Mouse (Mus musculus) induced T-regulatory cell, adult 2 months (primary cell): Measurements from ENCODE around the gene Pmf1.
"Not testable (repeated sequence)": the region's sequence is repeated elsewhere in the genome, so short reads cannot be mapped to it uniquely, and the experiment has no call there.

ENCODE experiments used
- DNase-seq: peaks from one replicate; pipeline ENCODE4 v3.0.0-alpha.2; 2012; ENCODE audit warnings: low read depth

Gene Pmf1

GRCm38 (mm10) chr3:88395742-88396141 is 14.4 kb downstream of the Pmf1 start:
- no peak for DNase-seq

- no peak for DNase-seq
These were observed 14.8 kb downstream of the Pmf1 start for GRCm38 (mm10) chr3:88395288-88395687.

GRCm38 (mm10) chr3:88393776-88394375 is 16.3 kb downstream of the Pmf1 start:
- no peak for DNase-seq

DNA sequence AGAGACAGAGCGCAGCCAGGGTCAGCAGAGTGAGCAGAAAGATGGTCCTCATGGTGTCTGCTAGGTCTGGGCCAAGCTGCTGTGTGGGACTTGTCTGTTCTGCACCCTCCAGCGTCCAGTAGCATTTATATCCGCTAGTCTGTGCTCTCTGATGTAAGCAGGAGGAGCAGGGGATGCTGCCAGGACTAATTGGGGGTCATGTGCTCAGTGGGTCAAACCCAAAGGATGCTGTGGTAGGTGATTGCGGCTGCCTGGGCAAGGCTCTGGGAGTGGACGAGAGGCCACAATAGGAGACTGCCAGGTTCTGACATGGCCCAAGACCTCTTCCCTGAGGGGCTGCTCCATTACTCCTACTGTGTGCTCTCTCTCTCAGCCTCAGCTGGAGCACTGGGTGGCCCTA is 25.8 kb downstream of the Pmf1 start, which contains the start of gene Bglap:
TSS of gene Bglap (minus strand) at position 101 of the 400 bp plus-strand sequence.
- DNase-seq, result no peak

GRCm38 (mm10) chr3:88382383-88382782 is 27.7 kb downstream of the Pmf1 start:
- DNase-seq, result not testable (repeated sequence)

GRCm38 (mm10) chr3:88381389-88382315 is 28.5 kb downstream of the Pmf1 start:
- DNase-seq, result peak; percentile 73

- DNase-seq, result not testable (repeated sequence)
These were observed 31.5 kb downstream of the Pmf1 start, which contains the start of gene Bglap2 for GRCm38 (mm10) chr3:88378599-88378998. TSS of gene Bglap2 (minus strand) at chr3:88378699.

GRCm38 (mm10) chr3:88376644-88377043 is 33.5 kb downstream of the Pmf1 start:
- not testable (repeated sequence) for DNase-seq

DNA sequence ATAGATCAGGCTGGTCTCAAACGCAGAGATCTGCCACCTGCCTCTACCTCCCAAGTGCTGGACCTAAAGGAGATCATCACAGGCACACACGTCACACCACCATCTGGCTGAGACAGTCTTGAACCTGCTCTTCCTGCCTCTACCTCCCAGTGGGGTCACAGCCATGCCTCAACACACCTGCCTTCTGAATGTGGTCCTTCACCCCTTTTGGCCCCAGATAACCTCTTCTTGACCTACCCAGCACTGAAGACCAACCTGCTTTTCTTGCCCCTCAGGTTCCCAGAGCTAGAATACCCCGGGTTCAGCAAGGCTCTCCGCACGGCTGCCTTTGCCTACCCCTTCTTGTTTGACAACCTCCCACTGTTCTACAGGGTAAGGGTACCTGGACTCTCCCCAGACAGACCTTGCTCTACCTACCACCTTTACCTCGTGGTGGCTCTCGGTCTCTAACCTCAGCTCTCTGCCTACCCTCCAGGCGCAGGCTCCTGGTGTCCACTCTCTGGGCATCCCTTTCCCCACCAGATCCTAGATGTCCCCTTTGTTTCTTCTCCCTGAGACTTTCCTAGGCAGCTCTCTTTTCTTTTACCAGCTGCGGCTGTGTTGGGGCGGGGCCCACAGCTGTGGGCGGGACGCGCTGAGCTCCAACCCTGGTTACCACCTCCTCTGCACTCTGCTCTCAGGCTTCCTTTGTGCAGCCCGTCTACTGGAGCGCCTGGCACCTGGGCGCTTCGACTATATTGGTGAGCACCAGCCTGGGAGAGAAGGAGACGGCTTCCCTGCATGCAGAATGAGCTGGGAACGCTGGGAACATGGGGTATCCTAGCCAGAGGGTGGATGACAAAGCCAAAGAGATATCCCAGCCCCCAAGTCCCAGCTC is 34.1 kb downstream of the Pmf1 start:
- DNase-seq, result peak; percentile 65

DNA sequence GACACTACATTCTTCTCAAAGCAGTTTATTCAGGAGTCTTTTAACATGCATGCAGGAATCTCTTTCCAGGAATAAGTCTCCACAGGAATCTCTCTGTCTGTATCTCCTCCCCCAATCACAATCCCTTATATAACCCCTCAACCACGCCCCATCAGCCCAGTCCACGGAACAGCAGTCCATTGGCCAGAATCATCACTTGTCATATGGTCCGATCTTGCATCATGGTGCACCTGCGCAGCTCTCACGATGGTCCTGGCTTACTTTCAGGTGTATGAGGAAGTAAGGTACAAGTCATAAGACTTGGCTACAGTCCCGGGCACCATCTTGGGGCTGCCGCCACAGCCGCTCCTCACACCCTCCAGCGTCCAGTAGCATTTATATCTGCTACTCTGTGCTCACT is 37.5 kb downstream of the Pmf1 start, which contains the start of gene Bglap3:
TSS of gene Bglap3 (minus strand) at position 101 of the 400 bp plus-strand sequence.
- not testable (repeated sequence) for DNase-seq

DNA sequence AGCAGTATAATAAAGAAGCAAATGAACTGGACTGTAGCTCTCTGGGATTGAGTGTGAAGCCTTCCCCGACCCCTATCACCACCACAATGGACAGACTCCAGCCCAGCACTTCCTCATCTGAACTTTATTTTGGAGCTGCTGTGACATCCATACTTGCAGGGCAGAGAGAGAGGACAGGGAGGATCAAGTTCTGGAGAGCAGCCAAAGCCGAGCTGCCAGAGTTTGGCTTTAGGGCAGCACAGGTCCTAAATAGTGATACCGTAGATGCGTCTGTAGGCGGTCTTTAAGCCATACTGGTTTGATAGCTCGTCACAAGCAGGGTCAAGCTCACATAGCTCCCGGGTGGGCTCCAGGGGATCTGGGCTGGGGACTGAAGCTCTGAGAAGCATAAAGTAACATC is 41.6 kb downstream of the Pmf1 start:
- not testable (repeated sequence) for DNase-seq

DNA sequence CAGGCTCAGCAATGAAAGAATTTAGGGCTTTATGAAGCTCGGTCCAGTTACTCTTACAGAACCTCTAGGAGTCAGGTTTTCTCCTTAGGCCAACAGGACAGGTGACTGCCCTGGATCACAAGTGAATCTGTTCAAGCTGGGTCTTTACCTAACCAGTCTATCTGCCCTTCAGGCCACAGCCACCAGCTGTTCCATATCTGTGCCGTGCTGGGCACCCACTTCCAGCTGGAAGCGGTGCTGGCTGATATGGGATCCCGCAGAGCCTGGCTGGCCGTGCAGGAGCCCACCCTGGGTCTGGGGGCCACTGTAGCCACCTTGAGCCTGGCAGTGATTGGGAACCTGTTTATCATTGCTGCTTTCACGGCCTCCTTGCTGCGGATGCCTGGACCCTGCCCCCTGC is 42.6 kb downstream of the Pmf1 start:
- not testable (repeated sequence) for DNase-seq

DNA sequence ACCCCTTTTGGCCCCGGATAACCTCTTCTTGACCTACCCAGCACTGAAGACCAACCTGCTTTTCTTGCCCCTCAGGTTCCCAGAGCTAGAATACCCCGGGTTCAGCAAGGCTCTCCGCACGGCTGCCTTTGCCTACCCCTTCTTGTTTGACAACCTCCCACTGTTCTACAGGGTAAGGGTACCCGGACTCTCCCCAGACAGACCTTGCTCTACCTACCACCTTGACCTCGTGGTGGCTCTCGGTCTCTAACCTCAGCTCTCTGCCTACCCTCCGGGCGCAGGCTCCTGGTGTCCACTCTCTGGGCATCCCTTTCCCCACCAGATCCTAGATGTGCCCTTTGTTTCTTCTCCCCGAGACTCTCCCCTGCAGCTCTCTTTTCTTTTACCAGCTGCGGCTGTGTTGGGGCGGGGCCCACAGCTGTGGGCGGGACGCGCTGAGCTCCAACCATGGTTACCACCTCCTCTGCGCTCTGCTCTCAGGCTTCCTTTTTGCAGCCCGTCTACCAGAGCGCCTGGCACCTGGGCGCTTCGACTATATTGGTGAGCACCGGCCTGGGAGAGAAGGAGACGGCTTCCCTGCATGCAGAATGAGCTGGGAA is 43.2 kb downstream of the Pmf1 start:
- DNase-seq, result peak; percentile 59

GRCm38 (mm10) chr3:88365705-88366361 is 44.3 kb downstream of the Pmf1 start:
- peak; percentile 21 for DNase-seq

DNA sequence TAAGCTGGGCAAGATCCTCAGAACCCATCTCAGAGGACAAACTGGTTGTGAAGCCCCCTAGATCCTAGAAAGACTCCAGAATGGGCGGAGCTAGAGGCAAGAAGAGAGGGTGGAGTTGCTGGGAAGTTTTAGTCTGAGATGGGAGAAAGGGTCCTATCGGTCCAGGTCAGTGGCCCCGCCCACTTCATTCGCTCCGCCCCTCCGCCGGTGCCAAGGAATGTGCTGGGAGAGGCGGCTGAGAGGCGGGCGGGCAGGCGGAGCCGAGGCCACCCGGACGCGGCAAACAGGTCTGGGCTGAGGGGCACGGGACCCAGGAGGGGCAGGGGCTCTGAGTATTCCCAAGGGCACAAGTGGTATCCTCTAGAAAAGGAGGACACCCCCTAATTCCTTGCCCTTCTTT is 45.8 kb downstream of the Pmf1 start, which contains the start of gene Paqr6:
TSS of gene Paqr6 (plus strand) at position 248 of the 400 bp plus-strand sequence.
- DNase-seq, result no peak

GRCm38 (mm10) chr3:88363700-88364099 is 46.4 kb downstream of the Pmf1 start:
- no peak for DNase-seq

- no peak for DNase-seq
These were observed 48.4 kb downstream of the Pmf1 start for GRCm38 (mm10) chr3:88361612-88362313.

DNA sequence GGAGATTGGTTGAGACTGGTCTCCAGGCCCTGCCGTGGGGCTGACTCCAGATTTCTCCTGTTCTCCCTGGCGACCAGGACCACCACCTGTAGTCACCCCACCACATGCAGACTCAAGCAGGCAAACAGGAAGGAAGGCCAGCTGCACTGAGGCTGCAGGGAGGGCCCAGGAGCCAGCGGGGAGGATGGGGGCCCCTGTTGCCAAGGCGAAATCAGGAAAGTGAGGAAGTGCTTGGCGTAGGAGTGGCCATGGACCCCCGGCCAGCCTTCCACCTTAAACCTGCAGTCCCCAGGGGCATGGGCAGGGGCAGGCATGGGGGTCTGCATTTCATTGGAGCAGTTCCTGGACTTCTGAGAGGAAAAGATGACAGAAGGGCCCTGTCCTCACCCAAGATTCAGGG is 49.0 kb downstream of the Pmf1 start:
- DNase-seq, result no peak

DNA sequence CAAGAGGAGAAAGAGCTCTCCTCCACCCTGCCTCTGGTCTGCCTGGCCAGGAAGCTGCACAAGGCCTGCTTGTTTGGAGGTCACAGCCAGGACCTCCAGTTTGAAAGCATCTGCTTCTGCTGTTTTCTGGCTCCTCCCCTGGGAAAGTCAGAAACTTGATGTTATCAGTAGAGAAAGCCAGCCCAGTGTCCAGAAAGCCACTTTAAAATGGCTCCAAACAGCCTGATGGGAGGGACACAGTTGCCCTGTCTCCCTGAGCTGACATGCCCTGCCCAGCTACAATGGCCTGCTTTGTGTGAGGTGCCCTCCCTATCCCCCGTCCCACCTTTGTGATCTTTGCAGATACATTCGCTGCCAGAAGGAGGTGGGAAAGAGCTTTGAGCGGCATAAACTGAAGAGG is 50.1 kb downstream of the Pmf1 start:
- no peak for DNase-seq

GRCm38 (mm10) chr3:88359584-88359983 is 50.5 kb downstream of the Pmf1 start:
- DNase-seq, result no peak
